Mouse (Mus musculus) heart, embryonic 16.5 days (tissue): ENCODE measurements around the gene Ctrc. TPM values are rescaled to one million over a fixed set of nuclear protein-coding genes. Genes with fewer than 3 reads are reported as not detected.
"Not testable (repeated sequence)": the region's sequence is repeated elsewhere in the genome, so short reads cannot be mapped to it uniquely, and the experiment has no call there.

ENCODE experiments used
- ATAC-seq: fragments of 200-750 bp; cut with Nextera tagmentation; replicated peaks from 2 replicates; pipeline ENCODE4 v1.8.0; 2017; ENCODE audit warnings: moderate number of reproducible peaks; ENCODE audit not compliant: insufficient read depth, low FRiP score; ENCODE audit errors: extremely low read depth
- H3K27ac ChIP-seq: fragments of 300-500 bp; sonication (generic); 2 replicates; pipeline ENCODE4 v1.5.1; 2014; ENCODE audit warnings: mild to moderate bottlenecking, low read length, control low read depth, moderate library complexity
- H3K27me3 ChIP-seq: fragments of 300-500 bp; sonication (generic); 2 replicates; pipeline ENCODE4 v1.6.1; 2014; ENCODE audit warnings: low read length, mixed read lengths; ENCODE audit not compliant: control insufficient read depth, insufficient read depth
- H3K36me3 ChIP-seq: fragments of 300-500 bp; sonication (generic); 2 replicates; pipeline ENCODE4 v1.6.1; 2014; ENCODE audit not compliant: control insufficient read depth, insufficient read depth
- H3K4me1 ChIP-seq: fragments of 300-500 bp; sonication (generic); 2 replicates; pipeline ENCODE4 v1.6.1; 2014; ENCODE audit warnings: low read length, mixed read lengths; ENCODE audit not compliant: control insufficient read depth, insufficient read depth
- H3K4me2 ChIP-seq: fragments of 300-500 bp; sonication (generic); 2 replicates; pipeline ENCODE4 v1.6.1; 2014; ENCODE audit warnings: low read depth, mild to moderate bottlenecking, control low read depth, low read length
- H3K4me3 ChIP-seq: fragments of 300-500 bp; sonication (generic); 2 replicates; pipeline ENCODE4 v1.5.1; 2014; ENCODE audit warnings: mild to moderate bottlenecking, control low read depth, low read length
- H3K9ac ChIP-seq: fragments of 300-500 bp; sonication (generic); 2 replicates; pipeline ENCODE4 v1.6.1; 2014; ENCODE audit warnings: low read length, control low read depth
- H3K9me3 ChIP-seq: fragments of 300-500 bp; sonication (generic); replicated peaks from 2 replicates; pipeline ENCODE4 v1.6.1; 2016; ENCODE audit warnings: low read length; ENCODE audit not compliant: control insufficient read depth
- WGBS: fragments of 180-500 bp; shearing (Covaris S2); extraction: QIAGEN DNeasy Blood & Tissue Kit; methylation state at CpG from one replicate; pipeline ENCODE4 v1.1.7; 2014; 5-methylcytosine and 5-hydroxymethylcytosine counted together
- polyA plus RNA-seq: library from polyadenylated mRNA; unstranded; fragments of >200 nt; fragmentation: Nextera tagmentation; extraction: Ambion mirVana; gene quantifications from 2 replicates; pipeline ENCODE4 v1.2.1, GENCODE M21; 2015

The Ctrc gene
- polyA plus RNA-seq, 1 experiment from 2014 or later = not detected

DNA sequence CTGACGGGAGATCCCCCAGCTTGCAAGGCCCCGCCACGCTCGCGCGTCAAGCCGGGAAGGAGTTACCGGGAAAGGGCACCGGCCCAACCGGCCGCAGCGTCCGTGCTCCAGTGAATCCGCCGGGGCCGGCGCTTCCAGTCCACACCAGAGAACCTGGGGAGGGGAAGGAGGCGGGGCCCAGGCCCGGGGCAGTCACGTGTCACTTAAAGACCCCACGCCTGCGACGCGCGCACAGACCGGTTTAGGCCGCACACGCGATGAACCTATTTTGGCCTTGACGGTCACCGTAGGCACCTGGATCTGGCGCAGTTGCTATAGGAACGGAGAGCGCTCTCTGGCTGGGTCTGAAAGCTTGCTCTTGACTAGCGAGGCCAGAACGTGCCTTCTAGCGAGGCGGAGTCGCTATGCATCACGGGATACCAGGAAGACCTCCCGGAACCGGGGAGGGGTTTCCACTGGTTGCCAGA is 55.6 kb downstream of the Ctrc start, which contains the start of gene Dnajc16:
Dnajc16 (minus strand) TSS at position 408 of the 467 bp plus-strand sequence.
- Histone ChIP-seq H3K4me3 (peak within 1 kb of the TSS; percentile 97), H3K27ac (peak within 1 kb of the TSS; percentile 87), H3K9ac (peak within 1 kb of the TSS; percentile 97), H3K27me3 (no peaks in the 10 kb centered on the region), H3K4me1 (peaks cover 20% of the 10 kb centered on the region), H3K4me2 (peak within 1 kb of the TSS; percentile 90), H3K36me3 (peaks cover 5% of the 10 kb centered on the region; the same call in 1 of the 2 replicates), H3K9me3 (no peaks in the 10 kb centered on the region)
- ATAC-seq = peak; percentile 86
- WGBS = under 1% methylated on average over 42 of the region's 42 CpGs

DNA sequence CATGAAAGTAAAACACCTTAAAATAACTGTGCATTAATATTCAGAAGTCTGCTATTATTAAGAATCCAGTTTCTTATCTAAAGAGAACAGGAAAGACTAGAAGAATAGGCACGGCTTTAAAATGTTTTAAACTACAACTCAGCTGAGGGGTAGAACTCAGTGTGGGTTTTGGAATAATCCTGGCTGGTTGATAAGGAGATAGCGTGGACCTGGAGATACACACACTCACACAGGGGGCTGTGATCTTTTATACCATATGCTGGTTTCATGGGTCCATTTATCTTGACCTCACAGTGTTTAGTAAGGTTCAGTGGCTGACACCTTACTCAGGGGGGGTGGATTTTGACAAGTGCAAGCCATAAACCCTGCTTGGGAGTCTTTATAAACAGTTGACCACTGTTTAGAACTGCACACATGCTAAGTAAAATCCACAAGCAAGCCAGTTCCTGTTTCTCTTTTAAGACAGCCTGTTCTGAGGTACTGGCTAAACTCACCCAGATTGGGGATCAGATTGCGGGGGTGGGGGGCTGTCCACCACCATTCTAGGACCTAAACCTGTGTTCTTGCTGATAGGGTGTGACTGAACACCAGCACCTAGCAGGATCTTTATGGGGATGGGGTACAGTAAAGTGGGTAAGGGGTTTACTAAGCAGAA is 56.5 kb downstream of the Ctrc start:
- peak overlapping the region; percentile 97 for H3K9ac ChIP-seq
- H3K36me3 ChIP-seq = peaks cover 7% of the 10 kb centered on the region
- peak overlapping the region; percentile 87 for H3K27ac ChIP-seq
- 34% methylated on average over 3 of the region's 3 CpGs for WGBS
- peak overlapping the region; percentile 97 for H3K4me3 ChIP-seq
- ATAC-seq = no peak
- peaks cover 14% of the 10 kb centered on the region for H3K4me1 ChIP-seq
- H3K4me2 ChIP-seq = peak overlapping the region; percentile 90
- H3K27me3 ChIP-seq = no peaks in the 10 kb centered on the region
- no peaks in the 10 kb centered on the region for H3K9me3 ChIP-seq

DNA sequence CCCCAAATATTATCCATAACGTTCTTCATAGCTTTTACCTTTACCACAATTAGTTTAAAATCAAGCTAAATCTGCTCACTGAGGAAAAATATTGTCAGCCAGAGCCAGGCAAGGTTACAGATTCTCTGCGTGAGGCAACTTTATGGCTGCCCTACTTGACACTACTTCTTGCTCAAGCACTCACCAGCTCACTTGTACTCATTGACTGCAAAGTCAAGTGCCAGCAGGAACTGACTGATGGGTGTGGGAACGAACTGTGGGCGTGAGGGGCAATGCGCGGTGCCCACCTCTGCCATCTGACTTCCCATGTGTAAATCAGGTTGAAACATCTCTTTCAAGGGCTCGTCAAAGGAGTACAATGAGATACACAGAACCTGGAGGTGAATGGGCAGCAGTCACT is 58.7 kb downstream of the Ctrc start:
- H3K36me3 ChIP-seq = peaks cover 18% of the 10 kb centered on the region

DNA sequence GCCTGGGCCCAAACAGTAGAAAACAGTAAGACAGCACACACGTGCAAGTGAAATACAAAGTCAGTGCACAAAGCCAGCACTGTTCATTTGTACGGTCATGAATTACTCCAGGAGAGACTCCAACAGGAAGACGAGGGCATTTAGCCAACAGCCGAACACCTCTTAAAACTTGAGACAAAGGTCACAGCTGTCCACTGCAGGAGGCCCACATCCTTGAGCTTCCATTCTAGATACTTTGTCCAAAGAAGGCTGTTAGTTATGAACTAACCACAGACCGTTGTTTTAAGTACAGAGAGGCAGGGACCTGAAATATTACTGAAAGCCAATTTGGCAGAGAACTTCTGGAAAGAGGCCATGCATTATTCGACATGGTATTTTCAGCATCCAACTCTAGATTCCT is 59.1 kb downstream of the Ctrc start:
- H3K4me1 ChIP-seq = peaks cover 6% of the 10 kb centered on the region
- no peak for ATAC-seq
- H3K36me3 ChIP-seq = peaks cover 22% of the 10 kb centered on the region
- no peaks in the 10 kb centered on the region for H3K27me3 ChIP-seq
- 73% methylated on average over 6 of the region's 6 CpGs for whole genome bisulfite sequencing
- H3K4me3 ChIP-seq = no peak overlapping the region
- H3K4me2 ChIP-seq = no peak overlapping the region
- H3K9ac ChIP-seq = no peak overlapping the region
- no peak overlapping the region for H3K27ac ChIP-seq
- no peaks in the 10 kb centered on the region for H3K9me3 ChIP-seq

More for the DNA sequence above, 58.7 kb downstream of the Ctrc start:
- Histone ChIP-seq H3K4me2 (no peak overlapping the region), H3K27me3 (no peaks in the 10 kb centered on the region), H3K4me3 (no peak overlapping the region), H3K9ac (no peak overlapping the region), H3K27ac (no peak overlapping the region), H3K9me3 (no peaks in the 10 kb centered on the region), H3K4me1 (peaks cover 6% of the 10 kb centered on the region)
- no peak for ATAC-seq
- 90% methylated on average over 7 of the region's 7 CpGs for WGBS

DNA sequence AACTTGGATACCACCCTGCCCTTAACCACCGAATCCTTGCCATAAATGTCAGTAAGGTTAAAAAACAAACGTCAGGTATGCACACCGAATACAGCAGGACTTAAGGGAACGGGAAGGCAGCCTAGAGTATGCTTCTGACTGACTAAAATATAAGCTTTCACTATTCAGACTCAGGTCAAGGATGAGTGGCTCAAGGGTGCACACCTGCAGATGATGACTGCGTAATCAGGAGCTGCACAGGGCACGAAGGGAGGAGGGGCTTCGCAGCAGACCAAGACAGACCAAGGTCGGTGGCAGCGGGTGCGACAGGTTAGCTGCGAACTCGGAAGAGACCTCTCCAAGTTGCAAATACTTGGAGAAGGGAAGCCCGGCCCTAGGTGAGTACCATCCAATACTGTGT is 60.0 kb downstream of the Ctrc start:
- H3K27me3 ChIP-seq = no peaks in the 10 kb centered on the region
- H3K9ac ChIP-seq = no peak overlapping the region
- H3K9me3 ChIP-seq = no peaks in the 10 kb centered on the region
- 91% methylated on average over 13 of the region's 13 CpGs for WGBS
- no peak overlapping the region for H3K4me3 ChIP-seq
- H3K4me1 ChIP-seq = peaks cover 6% of the 10 kb centered on the region
- H3K27ac ChIP-seq = no peak overlapping the region
- no peak overlapping the region for H3K4me2 ChIP-seq
- H3K36me3 ChIP-seq = peaks cover 31% of the 10 kb centered on the region
- ATAC-seq = no peak

DNA sequence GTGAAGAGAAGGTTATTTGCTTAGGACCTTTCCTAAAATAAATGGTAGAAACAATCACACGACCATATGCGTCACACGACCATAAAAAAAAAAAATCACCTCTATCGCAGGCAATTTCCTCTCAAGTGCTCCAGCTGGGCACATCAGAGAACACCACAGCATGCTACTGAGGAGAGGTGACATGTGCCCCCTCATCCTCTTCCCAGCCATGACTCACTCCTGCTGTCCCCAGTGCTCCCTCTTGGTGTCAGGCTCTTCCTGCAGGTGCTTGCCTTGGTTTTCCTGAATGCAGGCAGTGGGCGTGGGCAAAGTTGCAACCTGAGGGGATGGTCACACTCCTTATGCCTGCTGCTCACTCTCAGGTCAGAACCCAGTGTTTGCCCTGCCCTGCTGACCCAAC is 61.3 kb downstream of the Ctrc start:
- Histone ChIP-seq H3K9me3 (no peaks in the 10 kb centered on the region), H3K4me3 (no peak overlapping the region), H3K4me1 (peaks cover 4% of the 10 kb centered on the region), H3K27me3 (no peaks in the 10 kb centered on the region), H3K36me3 (peaks cover 40% of the 10 kb centered on the region), H3K9ac (no peak overlapping the region), H3K27ac (no peak overlapping the region), H3K4me2 (no peak overlapping the region)
- ATAC-seq = no peak
- 79% methylated on average over 5 of the region's 5 CpGs for WGBS

DNA sequence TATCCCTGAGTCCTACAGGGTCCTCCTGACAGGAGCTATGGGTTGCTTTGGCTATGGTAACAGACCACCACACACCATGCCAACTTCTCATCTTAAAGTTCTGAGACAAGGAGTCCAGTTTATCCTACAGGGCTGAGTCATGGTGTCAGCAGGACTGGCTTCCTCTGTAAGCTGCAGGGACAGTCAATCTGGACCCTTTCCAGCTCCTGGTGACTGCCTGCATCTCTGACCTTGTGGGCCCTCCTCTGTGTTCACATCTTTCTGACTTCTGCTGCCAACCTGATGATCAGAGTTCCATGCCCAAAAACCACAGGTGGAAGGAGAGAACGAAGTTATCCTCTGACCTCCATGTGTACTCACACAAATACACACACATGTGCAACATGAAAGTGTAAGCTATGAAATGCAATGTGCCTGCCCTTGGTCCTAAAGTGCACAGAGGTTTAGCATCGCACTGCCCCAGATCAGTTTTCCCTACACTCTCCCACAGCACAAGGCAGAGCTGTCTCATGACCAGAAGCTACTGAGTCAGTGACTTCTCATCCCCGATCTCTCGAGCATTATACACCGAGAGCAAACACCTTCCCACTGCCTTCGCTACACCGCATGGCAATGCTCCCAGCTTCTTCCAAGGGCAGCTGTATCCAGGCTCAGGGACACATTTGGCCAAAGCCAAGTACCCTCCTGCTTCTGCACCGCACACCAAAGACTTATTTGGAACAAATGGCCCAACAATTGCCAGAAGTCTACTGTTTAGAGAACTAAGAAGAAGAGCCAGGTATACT is 64.8 kb downstream of the Ctrc start:
- no peak for ATAC-seq
- 94% methylated on average over 8 of the region's 8 CpGs for WGBS
- Histone ChIP-seq H3K4me3 (no peak overlapping the region), H3K9me3 (no peaks in the 10 kb centered on the region), H3K36me3 (peaks cover 38% of the 10 kb centered on the region), H3K4me1 (no peaks in the 10 kb centered on the region), H3K9ac (no peak overlapping the region), H3K27me3 (no peaks in the 10 kb centered on the region), H3K27ac (no peak overlapping the region), H3K4me2 (no peak overlapping the region)

DNA sequence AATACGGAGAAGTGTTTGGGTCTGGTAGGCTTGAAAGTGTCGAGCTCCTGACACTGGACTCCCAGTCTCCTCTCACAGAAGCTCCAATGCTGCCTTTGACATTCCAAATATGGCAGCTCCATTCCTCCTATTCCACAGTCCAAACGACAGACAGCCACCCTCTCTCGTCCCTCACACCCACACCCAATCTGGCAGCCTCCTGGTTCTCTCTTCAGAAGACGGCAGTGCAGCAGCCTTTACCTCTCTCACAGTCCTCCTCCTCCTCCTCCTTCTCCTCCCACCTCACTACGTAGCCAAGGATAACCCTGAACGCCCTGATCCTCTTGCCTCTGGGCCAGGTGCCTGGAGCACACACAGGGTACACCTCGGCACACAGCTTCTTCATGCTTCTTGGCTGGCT is 66.3 kb downstream of the Ctrc start:
- H3K9ac ChIP-seq = no peak overlapping the region
- H3K4me1 ChIP-seq = no peaks in the 10 kb centered on the region
- 71% methylated on average over 8 of the region's 8 CpGs for WGBS
- H3K36me3 ChIP-seq = peaks cover 48% of the 10 kb centered on the region
- H3K4me3 ChIP-seq = no peak overlapping the region
- H3K27me3 ChIP-seq = no peaks in the 10 kb centered on the region
- no peak for ATAC-seq
- no peak overlapping the region for H3K27ac ChIP-seq
- no peak overlapping the region for H3K4me2 ChIP-seq
- no peaks in the 10 kb centered on the region for H3K9me3 ChIP-seq

DNA sequence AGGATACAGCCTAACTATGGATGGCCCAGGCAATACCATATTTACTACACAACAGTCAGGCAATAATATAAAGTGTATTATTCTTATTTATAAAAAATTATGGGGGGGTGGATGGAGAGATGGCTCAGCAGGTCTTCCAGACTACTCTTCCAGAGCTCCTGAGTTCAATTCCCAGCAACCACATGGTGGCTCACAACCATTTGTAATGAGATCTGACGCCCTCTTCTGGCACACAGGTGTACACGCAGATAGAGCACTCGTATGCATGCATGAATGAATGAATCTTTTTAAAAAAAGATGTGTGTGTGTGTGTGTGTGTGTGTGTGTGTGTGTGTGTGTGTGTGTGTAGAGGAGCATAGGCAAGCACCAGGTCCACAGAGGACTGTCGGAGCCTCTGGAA is 73.1 kb downstream of the Ctrc start:
- peaks cover 16% of the 10 kb centered on the region for H3K4me1 ChIP-seq
- ATAC-seq, H3K27me3 ChIP-seq, H3K9me3 ChIP-seq, H3K4me3 ChIP-seq, H3K9ac ChIP-seq, H3K4me2 ChIP-seq, H3K27ac ChIP-seq: not testable (repeated sequence)
- peaks cover 56% of the 10 kb centered on the region for H3K36me3 ChIP-seq
- 84% methylated on average over 4 of the region's 4 CpGs for WGBS
